Mouse (Mus musculus): ENCODE data around the gene Adra2c.

DNA sequence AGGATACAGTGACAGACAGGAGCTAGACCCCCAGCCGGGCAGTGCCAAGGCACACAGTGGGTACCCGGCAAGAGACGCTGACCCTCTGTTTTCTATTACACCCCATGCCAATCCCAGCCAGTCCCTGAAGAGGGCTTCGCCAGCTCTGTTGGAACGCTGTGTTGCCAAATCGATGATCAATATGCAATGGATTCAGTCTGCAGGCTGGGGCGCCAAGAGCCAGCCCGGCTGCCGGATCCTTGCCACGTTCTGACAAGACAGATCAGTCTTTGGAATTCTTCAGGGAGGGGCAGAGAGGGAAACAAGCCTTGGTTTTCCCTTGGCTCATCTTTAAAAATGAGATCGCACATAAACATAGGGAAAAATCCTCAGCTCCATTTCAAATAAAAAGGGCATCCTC is 2.8 kb upstream of the Adra2c start:
- TF ChIP-seq CTCF (IDR thresholded peaks at IDR 0.05; ENCODE audit: borderline replicate concordance, control insufficient read depth, extremely low read depth, insufficient read depth, low read length, poor library complexity): no peak
- TF ChIP-seq POLR2A (IDR thresholded peaks at IDR 0.05; ENCODE audit: control insufficient read depth, extremely low read depth, insufficient read depth, low read length, poor library complexity): no peak

Measured in thymus, adult 2 months (tissue).